Mouse (Mus musculus): ENCODE measurements around the gene C3.

The C3 gene

DNA sequence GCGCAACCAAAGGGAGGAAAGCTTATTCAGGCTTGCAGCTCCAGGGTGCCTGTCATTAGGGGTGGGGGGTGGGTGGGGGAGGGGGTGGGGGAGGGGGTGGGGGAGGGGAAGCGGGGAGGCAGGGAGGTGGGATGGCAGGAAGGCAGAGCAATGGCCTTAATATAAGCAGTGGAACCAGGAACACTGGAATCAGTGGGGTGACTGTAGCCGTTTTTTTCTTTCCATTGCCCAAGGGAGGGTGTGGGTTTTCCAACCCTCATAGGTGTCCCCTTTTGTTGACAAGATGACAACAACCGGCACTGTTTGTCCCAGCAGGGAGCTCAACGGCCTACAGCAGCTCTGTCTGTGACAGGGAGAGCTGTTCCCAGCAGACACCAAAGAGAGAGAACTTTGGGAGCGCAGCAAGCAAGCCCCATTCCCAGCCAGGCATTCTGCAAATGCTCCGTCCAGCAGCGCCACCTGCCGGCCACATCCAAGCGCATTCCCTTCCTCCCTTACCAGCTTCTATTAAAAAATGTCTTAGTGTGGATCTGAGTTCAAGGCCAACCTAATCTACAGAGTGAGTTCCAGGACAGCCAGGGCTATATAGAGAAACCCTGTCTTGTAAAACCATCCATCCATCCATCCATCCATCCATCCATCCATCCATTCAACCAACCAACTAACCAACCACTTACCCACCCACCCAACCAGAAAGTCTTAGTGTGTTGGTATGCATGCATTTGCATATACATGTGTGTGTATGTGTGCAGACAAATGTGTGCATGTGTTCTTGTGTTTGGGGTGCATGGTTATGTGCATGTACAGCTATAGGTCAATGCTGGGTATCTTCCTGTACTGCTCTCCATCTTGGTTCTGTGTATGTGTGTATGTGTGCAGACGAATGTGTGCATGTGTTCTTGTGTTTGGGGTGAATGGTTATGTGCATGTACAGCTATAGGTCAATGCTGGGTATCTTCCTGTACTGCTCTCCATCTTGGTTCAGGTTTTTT lies 60.8 kb downstream of the C3 start:
- DNase-seq (ENCODE audit: low spot score), result peak; percentile 65

All from testis, postnatal 14 days (tissue).